Mouse (Mus musculus): ENCODE measurements around the gene Trpm8.

- TF ChIP-seq CTCF (conservative IDR thresholded peaks at IDR 0.05 in 1 of 2, IDR thresholded peaks at IDR 0.05 in 1 of 2; ENCODE audit: low read depth in 2 of 2, low read length in 2 of 2) (no peak), UBTF (IDR thresholded peaks at IDR 0.05; ENCODE audit: low read depth, low read length) (no peak), POLR2A (IDR thresholded peaks at IDR 0.05; ENCODE audit: low read depth, low read length) (no peak)
These were observed 27.4 kb upstream of the Trpm8 start for GRCm38 (mm10) chr1:88250023-88250422.
